Mouse (Mus musculus) spleen, adult 2 months (tissue): ENCODE results near the gene 1500009L16Rik. TPM values are rescaled to one million over a fixed set of nuclear protein-coding genes. Genes with fewer than 3 reads are reported as not detected.

Experiments
- DNase-seq, 2 experiments: peaks; one replicate each; pipeline versions ENCODE4 v3.0.0 to v3.0.0-alpha.2; 2012 to 2021; ENCODE audit warnings: low spot score in 2 of 2, low read depth in 1 of 2
- H3K27ac ChIP-seq: fragments of 200-500 bp; 2 replicates; pipeline ENCODE4 v1.5.1; 2012; ENCODE audit warnings: low read length, inconsistent platforms; ENCODE audit not compliant: insufficient read depth
- H3K27me3 ChIP-seq: fragments of 200-500 bp; 2 replicates; pipeline ENCODE4 v1.6.1; 2012; ENCODE audit warnings: mild to moderate bottlenecking, moderate library complexity, low read length, inconsistent platforms; ENCODE audit not compliant: control insufficient read depth, insufficient read depth
- H3K36me3 ChIP-seq: fragments of 200-500 bp; 2 replicates; pipeline ENCODE4 v1.6.1; 2012; ENCODE audit warnings: mild to moderate bottlenecking, low read length, inconsistent platforms; ENCODE audit not compliant: control insufficient read depth, insufficient read depth
- H3K4me1 ChIP-seq: fragments of 200-500 bp; 2 replicates; pipeline ENCODE4 v1.6.1; 2011; ENCODE audit warnings: inconsistent platforms; ENCODE audit not compliant: control insufficient read depth, insufficient read depth, insufficient read length
- H3K4me3 ChIP-seq: fragments of 200-500 bp; 2 replicates; pipeline ENCODE4 v1.5.1; 2011; ENCODE audit warnings: mild to moderate bottlenecking, inconsistent platforms; ENCODE audit not compliant: insufficient read depth, insufficient read length; ENCODE audit errors: extremely low read depth
- CTCF ChIP-seq: fragments of 200-500 bp; IDR thresholded peaks from 2 replicates; pipeline ENCODE4 v1.5.1; 2011; ENCODE audit warnings: mild to moderate bottlenecking, inconsistent platforms; ENCODE audit not compliant: insufficient read depth, insufficient read length, insufficient replicate concordance; ENCODE audit errors: extremely low read depth
- POLR2A ChIP-seq: fragments of 200-500 bp; IDR thresholded peaks from 2 replicates; pipeline ENCODE4 v1.6.1; 2011; ENCODE audit warnings: low read depth, low read length, inconsistent platforms
- WGBS: fragments of 180-500 bp; shearing (Covaris S2); methylation state at CpG from one replicate; pipeline ENCODE4 v1.1.7; 2018; 5-methylcytosine and 5-hydroxymethylcytosine counted together
- polyA plus RNA-seq: library from polyadenylated mRNA; depleted of rRNA; stranded (reverse); fragments of >200 nt; gene quantifications from 2 replicates; pipeline ENCODE4 v1.2.3, GENCODE M21; 2012

The 1500009L16Rik gene
- polyA plus RNA-seq, 1 experiment, result 0.16 TPM

DNA sequence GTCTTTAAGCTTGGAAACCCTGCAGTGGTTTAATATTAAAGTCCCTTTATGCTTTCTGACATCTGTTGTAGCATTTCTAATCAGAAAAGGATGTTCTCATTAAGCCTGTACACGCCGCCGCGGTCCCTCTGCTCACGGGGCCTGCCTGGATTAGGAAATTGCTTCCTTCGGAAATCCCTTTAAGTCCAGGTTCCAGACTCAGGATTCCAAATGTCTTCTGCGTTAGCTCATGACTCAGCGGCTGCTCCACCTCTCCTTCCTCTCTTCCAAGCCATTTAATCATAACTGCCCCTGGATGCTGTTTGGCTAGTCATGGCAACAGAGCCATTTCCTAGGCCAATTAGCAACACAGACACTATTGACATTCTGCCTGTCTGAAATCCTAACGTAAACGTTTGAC, 10.9 kb upstream of the 1500009L16Rik start:
- Histone ChIP-seq H3K4me1 (no peaks in the 10 kb centered on the region), H3K27ac (no peak overlapping the region), H3K4me3 (no peak overlapping the region), H3K27me3 (no peaks in the 10 kb centered on the region), H3K36me3 (no peaks in the 10 kb centered on the region)
- WGBS, result 90% methylated on average over 10 of the region's 10 CpGs
- DNase-seq, result no peak
- TF ChIP-seq POLR2A (no peak), CTCF (no peak)

DNA sequence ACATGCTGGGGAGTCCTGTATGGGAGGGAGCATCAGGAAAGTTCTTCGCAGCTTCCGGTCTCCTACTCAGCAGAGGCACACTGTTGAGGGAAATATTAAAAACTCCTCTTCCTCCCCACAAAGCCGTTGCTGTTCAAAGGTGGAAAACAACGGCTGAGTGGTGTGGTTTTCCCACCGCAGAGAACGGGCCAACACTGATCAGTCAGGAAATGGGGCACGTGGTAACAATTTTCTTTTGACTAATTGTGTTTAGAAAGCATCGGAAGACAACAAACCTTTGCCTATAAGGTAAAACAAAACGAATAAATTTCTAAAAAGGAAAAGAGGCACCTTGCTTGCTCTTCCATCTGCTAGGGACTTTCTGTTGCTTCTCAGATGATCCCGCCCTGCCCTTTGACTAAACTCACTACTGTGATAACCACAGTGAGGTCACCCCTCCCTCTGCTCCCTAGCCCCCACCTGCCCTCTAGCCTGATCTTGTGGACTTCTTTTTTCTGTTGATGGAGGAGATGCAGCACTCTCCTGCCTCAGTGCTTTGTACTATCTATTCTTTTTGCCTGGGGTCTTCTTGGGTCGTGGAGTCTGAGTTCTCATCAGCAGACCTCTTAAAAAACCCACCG, 3.7 kb upstream of the 1500009L16Rik start:
- TF ChIP-seq CTCF, result no peak
- TF ChIP-seq POLR2A, result no peak
- no peak overlapping the region for H3K4me3 ChIP-seq
- no peaks in the 10 kb centered on the region; the same call in none of the 2 replicates for H3K4me1 ChIP-seq
- H3K36me3 ChIP-seq, result no peaks in the 10 kb centered on the region
- no peak overlapping the region for H3K27ac ChIP-seq
- H3K27me3 ChIP-seq, result no peaks in the 10 kb centered on the region
- WGBS, result 23% methylated on average over 12 of the region's 12 CpGs
- peak in 1 of 2 experiments; percentile 11 for DNase-seq

DNA sequence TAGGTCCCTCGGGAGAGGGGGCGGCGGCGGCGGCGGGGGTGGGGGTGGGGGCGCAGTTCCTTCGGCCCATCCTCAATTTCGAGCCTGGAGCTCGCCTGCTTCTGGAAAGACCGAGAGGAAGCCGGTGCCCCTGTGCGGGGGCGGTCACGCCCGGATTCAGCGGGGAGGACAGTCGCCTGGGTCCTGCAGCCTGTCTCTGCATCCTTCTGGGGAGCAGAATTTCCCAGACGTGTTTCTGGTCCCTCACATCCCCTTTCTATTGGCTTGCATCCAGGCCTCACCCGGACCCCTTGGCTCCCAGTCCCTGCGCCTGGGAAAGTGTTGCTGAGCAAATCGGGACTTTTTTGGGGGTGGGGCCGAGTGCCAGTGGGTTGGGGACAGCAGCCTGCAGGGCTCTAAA, 390 bp downstream of the 1500009L16Rik start:
- DNase-seq, result no peak
- TF ChIP-seq CTCF, result no peak
- TF ChIP-seq POLR2A, result no peak
- 2% methylated on average over 23 of the region's 23 CpGs for WGBS
- no peak overlapping the region for H3K27ac ChIP-seq
- peak overlapping the region; percentile 47; the same call in 1 of the 2 replicates for H3K4me3 ChIP-seq
- H3K36me3 ChIP-seq, result no peaks in the 10 kb centered on the region
- no peaks in the 10 kb centered on the region for H3K27me3 ChIP-seq
- no peaks in the 10 kb centered on the region; the same call in none of the 2 replicates for H3K4me1 ChIP-seq

DNA sequence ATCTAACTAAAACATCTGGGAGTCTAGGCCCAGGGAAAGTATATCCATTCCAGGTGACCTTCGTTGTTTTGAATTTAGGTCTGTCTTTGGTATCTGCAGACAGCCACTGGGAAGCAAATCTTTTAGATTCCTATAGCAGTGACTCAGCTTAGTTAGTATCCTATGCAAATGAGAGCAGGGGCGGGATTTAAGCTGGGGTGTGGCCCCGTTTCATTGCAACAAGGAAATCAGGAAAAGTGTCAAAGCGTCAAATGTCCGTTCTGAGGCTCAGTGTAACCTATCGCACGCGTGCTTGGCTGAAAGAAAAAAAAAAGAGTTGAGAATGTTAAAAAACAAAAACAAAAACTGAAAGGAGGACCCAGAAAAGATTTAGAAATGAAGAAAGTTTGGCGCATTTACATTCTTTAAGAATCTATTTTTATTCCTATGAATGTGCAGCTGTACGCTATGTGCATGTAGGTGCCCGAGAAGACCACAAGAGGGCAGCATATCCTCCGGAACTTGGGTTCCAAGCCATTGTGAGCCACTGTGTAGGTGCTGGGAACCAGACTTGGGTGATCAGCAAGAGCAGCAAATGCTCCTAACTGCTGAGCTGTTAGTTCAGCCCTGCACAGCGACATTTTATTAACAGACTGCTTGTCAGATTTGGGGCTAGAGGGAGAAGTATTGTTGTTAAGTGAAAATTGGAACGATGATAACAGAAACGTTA, 1.8 kb downstream of the 1500009L16Rik start:
- WGBS, result 89% methylated on average over 15 of the region's 15 CpGs
- H3K36me3 ChIP-seq, result no peaks in the 10 kb centered on the region

DNA sequence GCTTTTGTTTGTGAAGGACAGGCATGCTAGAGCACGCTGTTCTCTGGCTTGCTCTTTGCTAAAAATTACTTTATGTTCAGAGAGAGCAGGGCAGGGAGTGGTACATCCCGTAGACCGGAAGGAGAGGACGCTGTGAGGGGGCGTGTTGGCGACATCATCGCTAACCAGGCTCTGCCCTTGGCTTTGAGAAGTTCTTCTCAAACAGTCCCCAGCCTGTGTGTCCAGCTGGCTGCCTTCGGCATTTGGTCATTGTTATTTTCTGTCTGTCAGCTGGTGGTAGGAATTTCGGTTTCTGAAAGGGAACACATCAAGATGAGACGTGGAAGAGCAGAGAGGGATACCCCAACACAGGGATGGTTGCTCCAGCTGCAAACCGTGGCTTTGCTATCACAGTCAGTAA, 3.5 kb downstream of the 1500009L16Rik start:
- 89% methylated on average over 11 of the region's 11 CpGs for WGBS
- no peak for DNase-seq

More for the DNA sequence above, 1.8 kb downstream of the 1500009L16Rik start:
- TF ChIP-seq POLR2A (no peak), CTCF (no peak)
- Histone ChIP-seq H3K27me3 (no peaks in the 10 kb centered on the region), H3K27ac (no peak overlapping the region), H3K4me3 (no peak overlapping the region), H3K4me1 (no peaks in the 10 kb centered on the region; the same call in none of the 2 replicates)
- no peak for DNase-seq

DNA sequence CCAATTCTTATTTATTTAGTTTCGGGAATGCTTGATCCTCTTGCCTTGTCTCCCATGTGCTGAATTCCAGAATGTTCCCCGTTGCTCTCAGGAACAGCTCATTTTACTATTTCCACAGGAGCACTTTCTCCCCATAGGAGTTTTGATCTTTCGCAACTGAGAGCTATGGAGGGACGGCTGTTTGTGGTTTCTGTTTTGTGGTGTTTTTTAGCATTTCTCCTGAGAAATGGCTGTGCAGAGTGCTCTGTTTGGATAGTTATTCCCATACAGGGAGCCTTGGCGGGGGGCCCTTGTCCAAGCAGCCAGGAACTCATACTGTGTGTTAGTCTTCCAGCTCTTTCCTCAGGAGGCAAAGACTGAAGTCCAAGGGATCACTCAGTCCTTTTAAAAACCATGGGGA, 5.2 kb downstream of the 1500009L16Rik start:
- no peak overlapping the region for H3K4me3 ChIP-seq
- 79% methylated on average over 5 of the region's 5 CpGs for WGBS
- H3K4me1 ChIP-seq, result no peaks in the 10 kb centered on the region
- TF ChIP-seq POLR2A (no peak), CTCF (no peak)
- H3K36me3 ChIP-seq, result no peaks in the 10 kb centered on the region
- H3K27ac ChIP-seq, result no peak overlapping the region
- no peaks in the 10 kb centered on the region for H3K27me3 ChIP-seq
- DNase-seq, result no peak

More for the DNA sequence above, 3.5 kb downstream of the 1500009L16Rik start:
- TF ChIP-seq POLR2A, result no peak
- TF ChIP-seq CTCF, result no peak
- Histone ChIP-seq H3K36me3 (no peaks in the 10 kb centered on the region), H3K4me3 (no peak overlapping the region), H3K4me1 (no peaks in the 10 kb centered on the region; the same call in none of the 2 replicates), H3K27ac (no peak overlapping the region), H3K27me3 (no peaks in the 10 kb centered on the region)

DNA sequence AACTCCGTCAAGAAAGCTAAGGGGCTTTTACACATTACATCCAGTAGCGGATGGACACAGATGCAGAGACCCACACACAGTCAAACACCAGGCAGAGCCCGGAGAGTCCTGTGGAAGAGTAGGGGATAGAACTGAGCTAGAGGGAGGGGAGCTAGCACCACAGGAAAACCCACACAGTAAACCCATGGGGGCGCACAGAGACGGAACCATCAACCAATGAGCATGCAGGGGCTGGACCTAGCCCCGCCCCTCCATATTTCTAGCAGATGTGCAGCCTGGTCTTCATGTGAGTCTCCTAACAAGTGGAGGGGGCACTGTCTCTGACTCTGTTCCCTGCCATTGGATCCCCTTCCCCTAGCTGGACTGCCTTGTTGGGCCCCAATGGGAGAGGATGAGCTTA, 5.9 kb downstream of the 1500009L16Rik start:
- no peak overlapping the region for H3K27ac ChIP-seq
- no peaks in the 10 kb centered on the region for H3K4me1 ChIP-seq
- no peak for DNase-seq
- whole genome bisulfite sequencing, result 75% methylated on average over 6 of the region's 6 CpGs
- no peak for TF ChIP-seq CTCF
- no peak for TF ChIP-seq POLR2A
- H3K4me3 ChIP-seq, result no peak overlapping the region
- no peaks in the 10 kb centered on the region for H3K36me3 ChIP-seq
- no peaks in the 10 kb centered on the region for H3K27me3 ChIP-seq
